ENCODE assay signal across 22 mouse cellular contexts in the genomic region with DNA sequence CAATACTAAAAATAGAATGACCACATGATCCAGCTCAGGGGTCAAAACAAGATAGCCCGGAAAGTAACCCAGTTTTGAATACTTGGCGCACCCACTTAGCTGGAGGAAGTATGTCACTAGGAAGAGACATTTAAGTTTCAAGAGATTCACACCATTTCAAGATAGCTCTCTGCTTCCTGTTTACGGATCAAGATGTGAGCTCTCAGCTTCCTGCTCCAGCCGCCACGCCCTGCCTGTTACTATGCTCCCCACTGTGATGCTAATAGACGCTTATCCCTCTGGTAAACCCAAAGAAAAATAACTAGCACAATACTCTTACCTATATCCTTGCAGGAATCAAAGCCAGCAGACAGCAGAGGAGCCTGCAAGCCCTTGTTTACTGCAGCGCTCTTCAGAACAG. TPM values are rescaled to one million over a fixed set of nuclear protein-coding genes. Genes with fewer than 3 reads are reported as not detected.
"Had no signal": no experiment of that assay in that cellular context is flagged by ENCODE, and none has a peak within 500 bp of the region (broad histone marks: within the 10 kb centered on the region; RNA-seq: fewer than 3 reads in every experiment).

No protein-coding gene starts in this region.

- H3K4me3 ChIP-seq: neural tube, embryonic 15.5 days; stomach, embryonic 15.5 days had no signal

- H3K27me3 ChIP-seq: neural tube, embryonic 15.5 days; stomach, embryonic 15.5 days had no signal

- H3K9me3 ChIP-seq: neural tube, embryonic 15.5 days; stomach, embryonic 15.5 days had no signal

- DNase-seq: retina, postnatal 1 day; right cerebral cortex, adult 18-20 months; right cerebral cortex, postnatal 14 days; right cerebral cortex, postnatal 25 days; right cerebral cortex, postnatal 4 days; spleen, adult 18-20 months; thymus, adult 18-20 months; thymus, adult 2 months; thymus, postnatal 14 days; thymus, postnatal 25 days; thymus, postnatal 36 days; thymus, postnatal 4 days had no signal

- H3K27ac ChIP-seq: neural tube, embryonic 15.5 days; stomach, embryonic 15.5 days; stomach, postnatal 0 days had no signal

- H3K4me2 ChIP-seq: neural tube, embryonic 15.5 days; stomach, embryonic 15.5 days had no signal

- H3K4me1 ChIP-seq: neural tube, embryonic 15.5 days; stomach, embryonic 15.5 days had no signal

- H3K9ac ChIP-seq: neural tube, embryonic 15.5 days; stomach, embryonic 15.5 days had no signal

- H3K36me3 ChIP-seq: neural tube, embryonic 15.5 days; stomach, embryonic 15.5 days had no signal

RNA-seq across cellular contexts. Expression of gene CK137956, which starts 57.2 kb away (rescaled TPM):
- total RNA-seq: neutrophil, adult 5-6 weeks had no signal
- polyA plus RNA-seq: small intestine, adult 2 months; spleen, adult 2 months; stomach, embryonic 14.5 days; stomach, embryonic 15.5 days; stomach, embryonic 16.5 days; stomach, postnatal 0 days; thymus, adult 2 months; thymus, postnatal 0 days; urinary bladder, adult 2 months had no signal
